Mouse (Mus musculus): ENCODE measurements around the gene Syn1. TPM values are rescaled to one million over a fixed set of nuclear protein-coding genes. Genes with fewer than 3 reads are reported as not detected.

The Syn1 gene
- 0.15 to 0.26 TPM (median 0.21 TPM) in 3 of 4 replicates, not detected in the other for total RNA-seq (2023; ENCODE audit: inconsistent age)

DNA sequence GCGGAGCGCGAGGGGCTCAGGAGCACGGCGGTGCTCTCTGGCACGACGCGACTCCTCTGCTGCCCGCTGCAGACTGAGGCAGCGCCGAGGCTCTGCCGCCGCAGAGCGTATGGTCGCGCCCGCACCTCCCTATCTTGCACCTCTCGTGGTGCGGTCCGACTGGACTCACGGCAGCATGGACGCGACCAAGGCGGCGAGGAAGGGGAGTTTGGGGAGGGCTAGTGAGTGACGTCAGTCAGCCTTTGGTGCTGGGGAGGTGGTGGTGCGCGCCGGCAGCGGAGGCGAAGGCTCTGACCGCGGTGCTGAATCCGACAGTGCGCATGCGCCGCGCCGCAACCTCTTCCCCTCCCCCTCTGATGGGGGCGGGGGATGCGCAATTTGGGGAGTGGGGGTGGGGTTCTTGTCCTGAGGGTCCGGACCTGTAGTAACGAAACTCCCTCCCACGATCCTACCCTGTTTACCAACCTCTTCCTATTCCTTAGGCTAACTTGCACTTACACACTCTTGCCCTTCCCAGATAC, at the start of gene Syn1:
TSS of gene Syn1 (minus strand) at position 161 of the 521 bp plus-strand sequence.

GRCm38 (mm10) chrX:20961477-20962378, 40.9 kb upstream of the Syn1 start, which contains the start of gene Uxt:
Uxt (minus strand) TSS chrX:20962017.

DNA sequence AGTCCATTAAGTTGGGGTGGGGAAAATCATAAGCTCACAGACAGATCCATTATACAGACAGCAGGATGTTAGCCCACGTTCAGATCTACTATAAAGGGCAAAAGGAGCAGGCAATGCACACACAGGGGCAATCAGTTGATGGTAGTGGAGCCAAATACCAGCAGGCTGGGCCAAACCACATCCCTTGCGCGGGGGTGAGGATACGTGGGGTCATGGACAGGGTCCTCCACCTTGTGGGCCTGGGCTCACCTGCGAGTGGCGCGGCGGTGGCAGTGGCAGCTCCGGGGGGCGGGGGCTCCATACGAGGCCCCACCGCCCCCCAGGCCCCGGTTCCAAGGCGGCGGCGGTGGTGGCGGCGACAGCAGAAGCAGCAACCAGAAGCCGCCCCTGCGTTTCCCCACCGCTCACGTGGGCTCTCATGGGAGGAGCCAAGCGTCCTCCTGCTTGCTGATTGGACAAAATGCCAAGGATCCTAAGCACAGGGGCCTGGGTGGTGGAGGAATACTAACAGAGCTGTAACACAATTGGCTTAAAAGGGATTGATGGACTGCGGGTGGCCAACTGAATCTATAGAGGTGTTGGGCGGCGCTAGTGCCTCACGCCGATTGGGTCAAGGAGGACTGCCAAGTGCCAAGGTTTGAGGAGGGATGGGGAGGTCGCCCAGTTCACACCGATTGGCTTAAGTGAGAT, 29.5 kb upstream of the Syn1 start, which contains the start of gene Elk1:
TSS of gene Elk1 (minus strand) at position 418 of the 690 bp plus-strand sequence.

DNA sequence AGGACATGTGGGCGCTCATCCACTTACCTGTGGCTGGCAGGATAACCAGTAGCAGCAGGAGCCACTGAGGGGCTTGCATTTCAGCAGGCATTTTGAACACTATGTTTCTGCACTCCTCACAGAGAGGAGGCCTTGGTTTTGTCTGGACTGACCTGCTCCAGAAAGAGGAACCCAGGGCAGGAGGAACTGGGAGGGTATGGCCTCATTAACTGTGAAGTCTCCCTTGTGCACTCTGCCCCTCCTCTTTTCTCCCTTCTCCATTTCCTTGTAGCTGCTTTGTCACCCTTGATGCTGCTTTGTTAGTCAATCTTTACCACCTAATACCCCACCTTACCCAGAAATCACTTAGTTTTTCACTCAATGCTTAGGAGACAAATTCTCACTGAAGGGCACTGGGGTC, 10.6 kb upstream of the Syn1 start, which contains the start of gene Cfp:
TSS of gene Cfp (minus strand) at position 192 of the 400 bp plus-strand sequence.

DNA sequence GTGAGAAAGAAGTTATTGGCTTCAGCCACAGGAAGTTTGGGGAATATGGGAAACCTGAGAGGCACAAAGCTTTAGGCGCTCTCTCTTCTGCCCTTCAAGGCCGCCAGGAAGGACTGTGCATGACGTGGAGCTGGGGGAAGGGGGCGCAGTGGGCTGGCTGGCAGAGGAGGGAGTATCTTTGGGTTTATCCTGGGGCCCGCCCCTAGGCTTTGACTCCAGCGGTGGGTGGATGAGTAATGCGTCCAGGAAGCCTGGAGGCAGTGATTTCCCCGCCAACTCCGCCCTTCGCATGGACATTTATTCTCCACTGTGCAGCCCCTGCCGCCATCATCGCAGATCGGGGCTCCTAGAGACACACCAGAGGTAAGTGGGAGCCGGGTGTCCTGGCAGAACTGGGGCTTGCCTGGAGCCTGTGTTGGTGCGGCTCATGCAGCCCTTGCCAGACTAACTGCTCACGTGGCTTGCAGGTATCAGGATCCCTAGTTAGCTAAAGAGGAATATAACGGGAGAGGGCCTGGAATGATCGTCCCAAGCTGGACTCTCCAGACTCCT, 50.8 kb downstream of the Syn1 start, which contains the start of gene Timp1:
TSS of gene Timp1 (plus strand) at position 205 of the 552 bp plus-strand sequence.

Other genes with a start within 250 kb of the Syn1 start
- 67.0 to 86.8 TPM (median 76.3 TPM) in 4 replicates for gene Cdk16, start 233.1 kb downstream of the Syn1 start, total RNA-seq (2023; ENCODE audit: inconsistent age)
- gene Usp11, start 217.1 kb downstream of the Syn1 start, total RNA-seq (2023; ENCODE audit: inconsistent age), result 33.2 to 36.7 TPM (median 35.1 TPM) in 4 replicates
- gene Araf, start 123.2 kb downstream of the Syn1 start, total RNA-seq (2023; ENCODE audit: inconsistent age), result 148 to 185 TPM (median 168 TPM) in 4 replicates
- gene Timp1, start 50.8 kb downstream of the Syn1 start, total RNA-seq (2023; ENCODE audit: inconsistent age), result not detected in 4 replicates
- gene Cfp, start 10.6 kb upstream of the Syn1 start, total RNA-seq (2023; ENCODE audit: inconsistent age), result 31.5 to 47.2 TPM (median 36.0 TPM) in 4 replicates
- 20.3 to 21.2 TPM (median 21.1 TPM) in 4 replicates for gene Elk1, start 29.6 kb upstream of the Syn1 start, total RNA-seq (2023; ENCODE audit: inconsistent age)
- gene Uxt, start 41.0 kb upstream of the Syn1 start, total RNA-seq (2023; ENCODE audit: inconsistent age), result 27.0 to 41.9 TPM (median 35.6 TPM) in 4 replicates
- gene Zfp182, start 141.3 kb upstream of the Syn1 start, total RNA-seq (2023; ENCODE audit: inconsistent age), result 16.4 to 19.4 TPM (median 17.3 TPM) in 4 replicates
- gene Spaca5, start 147.4 kb upstream of the Syn1 start, total RNA-seq (2023; ENCODE audit: inconsistent age), result not detected in 4 replicates
- 0.32 to 0.78 TPM (median 0.48 TPM) in 4 replicates for gene Zfp300, start 168.5 kb upstream of the Syn1 start, total RNA-seq (2023; ENCODE audit: inconsistent age)
- gene Ssxa1, start 194.8 kb upstream of the Syn1 start, total RNA-seq (2023; ENCODE audit: inconsistent age), result not detected in 4 replicates